Mouse (Mus musculus) kidney, postnatal 36 days (tissue): ENCODE measurements around the gene Lmcd1.

Source experiments
- DNase-seq, 2 experiments: peaks; one replicate each; pipeline ENCODE4 v3.0.0; 2021 to 2022; ENCODE audit warnings: mixed read lengths in 2 of 2

Lmcd1 gene

GRCm38 (mm10) chr6:112288271-112288670, 14.7 kb downstream of the Lmcd1 start:
- DNase-seq, result no peak

- DNase-seq, result no peak
These were observed 17.6 kb downstream of the Lmcd1 start for GRCm38 (mm10) chr6:112291146-112291545.

- DNase-seq, result peak in 1 of 2 experiments; percentile 25
These were observed 19.8 kb downstream of the Lmcd1 start for GRCm38 (mm10) chr6:112293320-112293719.

- peak; percentile 65 to 77 for DNase-seq
These were observed 21.7 kb downstream of the Lmcd1 start for GRCm38 (mm10) chr6:112295269-112295668.

- DNase-seq, result peak; percentile 40 to 53
These were observed 26.6 kb downstream of the Lmcd1 start for GRCm38 (mm10) chr6:112300146-112300545.

- no peak for DNase-seq
These were observed 27.1 kb downstream of the Lmcd1 start for GRCm38 (mm10) chr6:112300633-112301032.

- peak; percentile 28 to 29 for DNase-seq
These were observed 28.7 kb downstream of the Lmcd1 start for GRCm38 (mm10) chr6:112302248-112302647.

- no peak for DNase-seq
These were observed 29.3 kb downstream of the Lmcd1 start for GRCm38 (mm10) chr6:112302814-112303383.

GRCm38 (mm10) chr6:112304751-112305150, 31.2 kb downstream of the Lmcd1 start:
- DNase-seq, result peak; percentile 71 to 72

GRCm38 (mm10) chr6:112309330-112309938, 35.9 kb downstream of the Lmcd1 start:
- DNase-seq, result no peak

GRCm38 (mm10) chr6:112311385-112311784, 37.8 kb downstream of the Lmcd1 start:
- DNase-seq, result no peak

- DNase-seq, result no peak
These were observed 45.9 kb downstream of the Lmcd1 start for GRCm38 (mm10) chr6:112319449-112319848.

GRCm38 (mm10) chr6:112320679-112321078, 47.1 kb downstream of the Lmcd1 start:
- DNase-seq, result no peak

- no peak for DNase-seq
These were observed 49.4 kb downstream of the Lmcd1 start for GRCm38 (mm10) chr6:112322916-112323315.

GRCm38 (mm10) chr6:112325213-112325612, 51.7 kb downstream of the Lmcd1 start:
- DNase-seq, result peak; percentile 32 to 41

- DNase-seq, result peak; percentile 62 to 67
These were observed 54.2 kb downstream of the Lmcd1 start for GRCm38 (mm10) chr6:112327793-112328192.

GRCm38 (mm10) chr6:112330520-112331222, 57.1 kb downstream of the Lmcd1 start:
- DNase-seq, result peak in 1 of 2 experiments; percentile 5

- DNase-seq, result no peak
These were observed 57.7 kb downstream of the Lmcd1 start for GRCm38 (mm10) chr6:112331223-112331598.

GRCm38 (mm10) chr6:112333930-112334329, 60.4 kb downstream of the Lmcd1 start:
- DNase-seq, result peak in 1 of 2 experiments; percentile 19

GRCm38 (mm10) chr6:112337667-112338066, 64.1 kb downstream of the Lmcd1 start:
- DNase-seq, result no peak

GRCm38 (mm10) chr6:112339016-112339415, 65.5 kb downstream of the Lmcd1 start:
- peak; percentile 31 to 41 for DNase-seq

- DNase-seq, result no peak
These were observed 76.9 kb downstream of the Lmcd1 start for GRCm38 (mm10) chr6:112350452-112350851.

GRCm38 (mm10) chr6:112359341-112359740, 85.8 kb downstream of the Lmcd1 start:
- DNase-seq, result peak in 1 of 2 experiments; percentile 30

- no peak for DNase-seq
These were observed 87.1 kb downstream of the Lmcd1 start for GRCm38 (mm10) chr6:112360676-112361075.
